In the genomic region with DNA sequence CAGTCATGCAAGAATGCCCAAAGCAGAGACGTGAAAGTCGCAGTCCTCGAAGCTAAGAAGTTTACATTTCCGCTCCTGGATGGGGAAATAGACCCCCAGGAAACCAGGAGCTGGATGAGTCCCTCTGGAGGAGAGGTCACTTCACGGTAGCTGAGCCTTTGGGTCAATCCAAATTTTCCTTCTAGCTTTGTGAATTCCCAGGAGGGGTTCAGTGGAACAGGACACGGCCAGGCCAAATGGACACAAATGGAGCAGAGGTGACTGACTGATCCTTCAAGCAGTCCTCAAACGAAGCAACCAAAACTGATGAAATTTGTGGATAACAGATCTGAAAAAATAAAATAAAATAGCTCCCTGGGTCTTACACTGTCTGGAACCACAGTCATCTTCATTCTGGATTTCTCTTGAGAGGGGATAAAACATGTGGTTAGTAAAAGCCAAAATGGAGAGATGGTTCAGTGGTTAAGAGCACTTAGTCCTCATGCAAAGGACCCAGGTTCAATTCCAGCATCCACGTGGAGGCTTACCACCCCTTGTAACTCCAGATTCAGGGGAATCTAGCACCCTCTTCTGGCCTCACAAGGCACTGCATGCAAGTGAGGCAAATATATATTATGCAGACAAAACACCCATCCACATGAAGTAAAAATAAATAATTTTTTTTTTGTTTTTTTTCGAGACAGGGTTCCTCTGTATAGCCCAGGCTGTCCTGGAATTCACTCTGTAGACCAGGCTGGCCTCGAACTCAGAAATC, we compare ENCODE assay signal across 9 mouse cellular contexts. TPM values are rescaled to one million over a fixed set of nuclear protein-coding genes. Genes with fewer than 3 reads are reported as not detected.
DNase-seq lines count a peak whose midpoint lies in the region; ATAC-seq and TF ChIP-seq lines count a peak whose summit lies in the region.
"Had no signal": no experiment of that assay in that cellular context is flagged by ENCODE, and none has a peak within 500 bp of the region (broad histone marks: within the 10 kb centered on the region; RNA-seq: fewer than 3 reads in every experiment).

No protein-coding gene starts in this region.

- no peak overlapping the region for H3K4me2 ChIP-seq in forebrain, embryonic 11.5 days (ENCODE audit: low read depth, low read length, severe bottlenecking)
- H3K4me2 ChIP-seq in neural tube, embryonic 15.5 days = no peak overlapping the region
- no peak overlapping the region for H3K4me2 ChIP-seq in midbrain, postnatal 0 days (ENCODE audit: low read depth, low read length, poor library complexity, severe bottlenecking)
- H3K4me2 ChIP-seq: hindbrain, embryonic 15.5 days had no signal

- no peak overlapping the region for H3K4me3 ChIP-seq in forebrain, embryonic 11.5 days (ENCODE audit: low read depth, low read length)
- H3K4me3 ChIP-seq in forebrain, embryonic 10.5 days = no peak overlapping the region
- H3K4me3 ChIP-seq in neural tube, embryonic 15.5 days (replicated peaks) = no peak overlapping the region
- H3K4me3 ChIP-seq in midbrain, postnatal 0 days (ENCODE audit: low read depth, low read length) = no peak overlapping the region
- H3K4me3 ChIP-seq: hindbrain, embryonic 15.5 days had no signal

- H3K27me3 ChIP-seq in forebrain, embryonic 11.5 days (ENCODE audit: control insufficient read depth, insufficient read depth, low read length) = no peaks in the 10 kb centered on the region
- no peaks in the 10 kb centered on the region for H3K27me3 ChIP-seq in forebrain, embryonic 10.5 days (ENCODE audit: poor library complexity, severe bottlenecking)
- H3K27me3 ChIP-seq in neural tube, embryonic 15.5 days (replicated peaks) = no peaks in the 10 kb centered on the region
- H3K27me3 ChIP-seq in midbrain, postnatal 0 days (ENCODE audit: insufficient read depth, low read length) = no peaks in the 10 kb centered on the region
- H3K27me3 ChIP-seq: hindbrain, embryonic 15.5 days had no signal

- ATAC-seq in forebrain, embryonic 11.5 days (replicated peaks; ENCODE audit: low FRiP score) = no peak
- no peak for ATAC-seq in neural tube, embryonic 15.5 days (ENCODE audit: low FRiP score)
- ATAC-seq in erythroblast, adult 5-6 weeks (replicated peaks; ENCODE audit: low FRiP score, poor library complexity, severe bottlenecking) = peak; percentile 76
- no peak for ATAC-seq in midbrain, postnatal 0 days (ENCODE audit: low FRiP score)
- no peak for ATAC-seq in frontal cortex, adult (ENCODE audit: low TSS enrichment)

- no peaks in the 10 kb centered on the region for H3K4me1 ChIP-seq in forebrain, embryonic 11.5 days (replicated peaks; ENCODE audit: control insufficient read depth, insufficient read depth, low read length)
- H3K4me1 ChIP-seq in forebrain, embryonic 10.5 days = peaks cover 5% of the 10 kb centered on the region; the same call in 1 of the 2 replicates
- H3K4me1 ChIP-seq in neural tube, embryonic 15.5 days = no peaks in the 10 kb centered on the region
- no peaks in the 10 kb centered on the region for H3K4me1 ChIP-seq in midbrain, postnatal 0 days (ENCODE audit: insufficient read depth, low read length)
- H3K4me1 ChIP-seq: hindbrain, embryonic 15.5 days had no signal

- WGBS in forebrain, embryonic 11.5 days = 69% methylated on average over 10 of the region's 10 CpGs
- WGBS in forebrain, embryonic 10.5 days = 72% methylated on average over 10 of the region's 10 CpGs
- WGBS in neural tube, embryonic 15.5 days = 71% methylated on average over 10 of the region's 10 CpGs
- 60% methylated on average over 10 of the region's 10 CpGs for WGBS in midbrain, postnatal 0 days

- H3K36me3 ChIP-seq in forebrain, embryonic 11.5 days (ENCODE audit: control insufficient read depth, insufficient read depth, low read length) = no peaks in the 10 kb centered on the region
- H3K36me3 ChIP-seq in forebrain, embryonic 10.5 days (replicated peaks) = no peaks in the 10 kb centered on the region
- H3K36me3 ChIP-seq in neural tube, embryonic 15.5 days = no peaks in the 10 kb centered on the region
- no peaks in the 10 kb centered on the region for H3K36me3 ChIP-seq in midbrain, postnatal 0 days (ENCODE audit: insufficient read depth, low read length)
- H3K36me3 ChIP-seq: hindbrain, embryonic 15.5 days had no signal

- no peak overlapping the region for H3K9ac ChIP-seq in forebrain, embryonic 11.5 days (ENCODE audit: low read length)
- H3K9ac ChIP-seq in neural tube, embryonic 15.5 days (replicated peaks) = no peak overlapping the region
- H3K9ac ChIP-seq in midbrain, postnatal 0 days (replicated peaks; ENCODE audit: low read length, poor library complexity, severe bottlenecking) = no peak overlapping the region
- H3K9ac ChIP-seq: hindbrain, embryonic 15.5 days had no signal

- H3K9me3 ChIP-seq in forebrain, embryonic 11.5 days (ENCODE audit: control insufficient read depth, low read length) = no peaks in the 10 kb centered on the region
- no peaks in the 10 kb centered on the region for H3K9me3 ChIP-seq in forebrain, embryonic 10.5 days
- no peaks in the 10 kb centered on the region for H3K9me3 ChIP-seq in neural tube, embryonic 15.5 days (replicated peaks)
- no peaks in the 10 kb centered on the region for H3K9me3 ChIP-seq in midbrain, postnatal 0 days (ENCODE audit: low read length)
- H3K9me3 ChIP-seq: hindbrain, embryonic 15.5 days had no signal

- no peak overlapping the region for H3K27ac ChIP-seq in forebrain, embryonic 11.5 days (ENCODE audit: low read depth, low read length)
- H3K27ac ChIP-seq in forebrain, embryonic 10.5 days = no peak overlapping the region
- no peak overlapping the region for H3K27ac ChIP-seq in neural tube, embryonic 15.5 days (replicated peaks)
- no peak overlapping the region for H3K27ac ChIP-seq in midbrain, postnatal 0 days (ENCODE audit: low read depth, low read length)
- H3K27ac ChIP-seq: hindbrain, embryonic 15.5 days had no signal

- TF ChIP-seq CTCF in midbrain, postnatal 0 days (IDR thresholded peaks at IDR 0.05) = peak; percentile 58

- peak; percentile 57 for DNase-seq in forebrain, embryonic 11.5 days (ENCODE audit: low spot score)
- DNase-seq in forebrain, embryonic 10.5 days (ENCODE audit: extremely low spot score, low spot score) = no peak
- peak; percentile 30 for DNase-seq in neural tube, embryonic 10.5 days (ENCODE audit: extremely low spot score, low spot score)
- DNase-seq in midbrain, postnatal 0 days (ENCODE audit: low spot score) = no peak
- DNase-seq in layer of hippocampus, adult 9-11 months = no peak

RNA-seq across cellular contexts. Expression of gene Nicn1, which starts 11.4 kb away (rescaled TPM):
- polyA plus RNA-seq in forebrain, embryonic 11.5 days (2014; fragmentation: Nextera tagmentation; extraction: Ambion mirVana) = 46.8 and 61.8 TPM in 2 replicates
- 31.6 and 34.3 TPM in 2 replicates for polyA plus RNA-seq in forebrain, embryonic 10.5 days (2016; fragmentation: Nextera tagmentation; extraction: Ambion mirVana)
- polyA plus RNA-seq in neural tube, embryonic 15.5 days (2015; fragmentation: Nextera tagmentation; extraction: Ambion mirVana) = 117 and 136 TPM in 2 replicates
- total RNA-seq in erythroblast, adult 5-6 weeks (2015; ENCODE audit: low replicate concordance) = 0.58 TPM in 1 of 2 replicates, not detected in the other
- 1.0 TPM in 1 of 2 replicates, not detected in the other for total RNA-seq in erythroblast, adult 5-6 weeks (2017; ENCODE audit: low replicate concordance)
- 80.7 and 107 TPM in 2 replicates for total RNA-seq in midbrain, postnatal 0 days (2014; rRNA removed)
- polyA plus RNA-seq in midbrain, postnatal 0 days (2015; fragmentation: Nextera tagmentation; extraction: Ambion mirVana) = 122 and 142 TPM in 2 replicates

RNA-seq across cellular contexts. Expression of gene Dag1, which starts 15.1 kb away (rescaled TPM):
- polyA plus RNA-seq in forebrain, embryonic 11.5 days (2014; fragmentation: Nextera tagmentation; extraction: Ambion mirVana) = 77.1 and 82.0 TPM in 2 replicates
- polyA plus RNA-seq in forebrain, embryonic 10.5 days (2016; fragmentation: Nextera tagmentation; extraction: Ambion mirVana) = 74.0 and 76.4 TPM in 2 replicates
- 64.0 and 70.4 TPM in 2 replicates for polyA plus RNA-seq in neural tube, embryonic 15.5 days (2015; fragmentation: Nextera tagmentation; extraction: Ambion mirVana)
- 1.7 and 6.7 TPM in 2 replicates for total RNA-seq in erythroblast, adult 5-6 weeks (2015; ENCODE audit: low replicate concordance)
- 1.7 TPM in 2 replicates for total RNA-seq in erythroblast, adult 5-6 weeks (2017; ENCODE audit: low replicate concordance)
- 126 and 141 TPM in 2 replicates for total RNA-seq in midbrain, postnatal 0 days (2014; rRNA removed)
- 78.7 and 79.7 TPM in 2 replicates for polyA plus RNA-seq in midbrain, postnatal 0 days (2015; fragmentation: Nextera tagmentation; extraction: Ambion mirVana)

RNA-seq across cellular contexts. Expression of gene Amt, which starts 17.8 kb away (rescaled TPM):
- 25.1 and 25.9 TPM in 2 replicates for polyA plus RNA-seq in forebrain, embryonic 11.5 days (2014; fragmentation: Nextera tagmentation; extraction: Ambion mirVana)
- 34.8 and 40.0 TPM in 2 replicates for polyA plus RNA-seq in forebrain, embryonic 10.5 days (2016; fragmentation: Nextera tagmentation; extraction: Ambion mirVana)
- 24.2 and 30.5 TPM in 2 replicates for polyA plus RNA-seq in neural tube, embryonic 15.5 days (2015; fragmentation: Nextera tagmentation; extraction: Ambion mirVana)
- not detected in 2 replicates for total RNA-seq in erythroblast, adult 5-6 weeks (2015; ENCODE audit: low replicate concordance)
- 0.51 TPM in 1 of 2 replicates, not detected in the other for total RNA-seq in erythroblast, adult 5-6 weeks (2017; ENCODE audit: low replicate concordance)
- total RNA-seq in midbrain, postnatal 0 days (2014; rRNA removed) = 27.7 and 30.2 TPM in 2 replicates
- 28.1 and 30.9 TPM in 2 replicates for polyA plus RNA-seq in midbrain, postnatal 0 days (2015; fragmentation: Nextera tagmentation; extraction: Ambion mirVana)

RNA-seq across cellular contexts. Expression of gene Rhoa, which starts 27.1 kb away (rescaled TPM):
- 298 and 303 TPM in 2 replicates for polyA plus RNA-seq in forebrain, embryonic 11.5 days (2014; fragmentation: Nextera tagmentation; extraction: Ambion mirVana)
- 257 and 290 TPM in 2 replicates for polyA plus RNA-seq in forebrain, embryonic 10.5 days (2016; fragmentation: Nextera tagmentation; extraction: Ambion mirVana)
- 261 and 304 TPM in 2 replicates for polyA plus RNA-seq in neural tube, embryonic 15.5 days (2015; fragmentation: Nextera tagmentation; extraction: Ambion mirVana)
- total RNA-seq in erythroblast, adult 5-6 weeks (2015; ENCODE audit: low replicate concordance) = 149 and 157 TPM in 2 replicates
- 238 and 268 TPM in 2 replicates for total RNA-seq in erythroblast, adult 5-6 weeks (2017; ENCODE audit: low replicate concordance)
- 120 and 124 TPM in 2 replicates for total RNA-seq in midbrain, postnatal 0 days (2014; rRNA removed)
- polyA plus RNA-seq in midbrain, postnatal 0 days (2015; fragmentation: Nextera tagmentation; extraction: Ambion mirVana) = 242 and 252 TPM in 2 replicates

RNA-seq across cellular contexts. Expression of gene Tcta, which starts 27.1 kb away (rescaled TPM):
- polyA plus RNA-seq in forebrain, embryonic 11.5 days (2014; fragmentation: Nextera tagmentation; extraction: Ambion mirVana) = 20.8 and 25.5 TPM in 2 replicates
- polyA plus RNA-seq in forebrain, embryonic 10.5 days (2016; fragmentation: Nextera tagmentation; extraction: Ambion mirVana) = 13.4 and 13.8 TPM in 2 replicates
- polyA plus RNA-seq in neural tube, embryonic 15.5 days (2015; fragmentation: Nextera tagmentation; extraction: Ambion mirVana) = 49.2 and 52.0 TPM in 2 replicates
- total RNA-seq in erythroblast, adult 5-6 weeks (2015; ENCODE audit: low replicate concordance) = 6.1 and 9.2 TPM in 2 replicates
- total RNA-seq in erythroblast, adult 5-6 weeks (2017; ENCODE audit: low replicate concordance) = 4.1 and 4.5 TPM in 2 replicates
- 59.8 and 61.2 TPM in 2 replicates for total RNA-seq in midbrain, postnatal 0 days (2014; rRNA removed)
- polyA plus RNA-seq in midbrain, postnatal 0 days (2015; fragmentation: Nextera tagmentation; extraction: Ambion mirVana) = 76.3 and 79.8 TPM in 2 replicates

Comparison
In these comparisons a context has a peak if more than half of its experiments do, and no peak if none do; other contexts are left out.
1. DNase-seq: peak in forebrain, embryonic 11.5 days (single experiment) and neural tube, embryonic 10.5 days (single experiment); none in forebrain, embryonic 10.5 days (single experiment), midbrain, postnatal 0 days (single experiment) and layer of hippocampus, adult 9-11 months (single experiment).